Comparison of ENCODE assay signal across 8 mouse cellular contexts in the genomic region with DNA sequence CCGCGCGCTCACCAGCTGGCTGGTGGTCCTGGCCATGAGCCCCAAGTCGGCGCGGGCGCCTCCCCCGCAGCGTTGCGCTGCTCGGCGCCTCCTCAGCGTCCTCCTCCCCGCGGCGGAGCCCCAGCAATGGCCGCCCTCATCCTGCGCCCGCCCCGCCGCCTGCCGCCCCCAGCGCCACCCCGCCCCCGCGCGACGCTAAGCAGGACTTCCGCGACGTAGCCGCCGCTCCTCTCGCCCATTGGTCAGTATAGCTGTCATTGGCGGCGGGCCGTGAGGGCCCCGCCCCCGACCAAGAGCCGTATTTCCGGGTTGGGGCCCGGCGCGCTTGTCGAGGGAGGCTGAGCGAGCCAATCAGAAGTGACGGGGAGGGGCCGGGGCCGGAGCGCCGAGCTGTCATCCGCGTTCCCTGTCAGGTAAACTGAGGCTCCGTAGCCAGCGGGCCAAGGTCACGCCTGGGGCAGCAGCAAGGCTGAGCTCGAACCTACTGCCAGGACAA. TPM values are rescaled to one million over a fixed set of nuclear protein-coding genes. Genes with fewer than 3 reads are reported as not detected.
A peak's percentile ranks its signal among the peaks of the same experiment; 100 is the strongest.
DNase-seq lines count a peak whose midpoint lies in the region; ATAC-seq lines count a peak whose summit lies in the region.

No protein-coding gene starts in this region.

- peak overlapping the region; percentile 76 for H3K4me2 ChIP-seq in hindbrain, embryonic 11.5 days (replicated peaks; ENCODE audit: low read depth, low read length)

- peak; percentile 97 for ATAC-seq in frontal cortex, adult (ENCODE audit: low TSS enrichment)
- peak; percentile 99 for ATAC-seq in hindbrain, embryonic 11.5 days (ENCODE audit: low FRiP score)

- peak; percentile 98 for DNase-seq in MN1 (ENCODE audit: low spot score)
- DNase-seq in cerebellum, adult 9-10 months: peak; percentile 97
- DNase-seq in hindbrain, embryonic 11.5 days (ENCODE audit: low spot score): peak; percentile 97
- peak; percentile 97 to 98 for DNase-seq in layer of hippocampus, postnatal 10 days (ENCODE audit: low spot score in 2 of 2)
- DNase-seq in lung, postnatal 10 days: peak; percentile 98
- peak; percentile 97 for DNase-seq in ovary, postnatal 36 days (ENCODE audit: low spot score)
- DNase-seq in thymus, postnatal 25 days: peak; percentile 97

- no peaks in the 10 kb centered on the region; the same call in 1 of the 2 replicates for H3K4me1 ChIP-seq in hindbrain, embryonic 11.5 days (replicated peaks; ENCODE audit: control insufficient read depth, insufficient read depth, low read length)

- peak overlapping the region; percentile 82 for H3K9ac ChIP-seq in hindbrain, embryonic 11.5 days (ENCODE audit: low read depth, low read length)

- under 1% methylated on average over 39 of the region's 57 CpGs for WGBS in hindbrain, embryonic 11.5 days

- H3K4me3 ChIP-seq in hindbrain, embryonic 11.5 days (ENCODE audit: low read depth, low read length): peak overlapping the region; percentile 88

- peak overlapping the region; percentile 47 for H3K27ac ChIP-seq in hindbrain, embryonic 11.5 days (ENCODE audit: low read depth, low read length)

- no peaks in the 10 kb centered on the region for H3K36me3 ChIP-seq in hindbrain, embryonic 11.5 days (ENCODE audit: control insufficient read depth, insufficient read depth, low read length)

- no peaks in the 10 kb centered on the region for H3K27me3 ChIP-seq in hindbrain, embryonic 11.5 days (ENCODE audit: control insufficient read depth, insufficient read depth, low read length)

- H3K9me3 ChIP-seq in hindbrain, embryonic 11.5 days (ENCODE audit: control insufficient read depth, low read length): no peaks in the 10 kb centered on the region

RNA-seq across cellular contexts. Expression of gene Pdpk1, which starts 9.3 kb away (rescaled TPM):
- polyA plus RNA-seq in hindbrain, embryonic 11.5 days (2014; fragmentation: Nextera tagmentation; extraction: Ambion mirVana): 46.5 and 61.7 TPM in 2 replicates
- total RNA-seq in layer of hippocampus, postnatal 10 days (2021): 10 to 100 TPM; 78.4 to 90.2 TPM

RNA-seq across cellular contexts. Expression of gene Amdhd2, which starts 22.1 kb away (rescaled TPM):
- polyA plus RNA-seq in hindbrain, embryonic 11.5 days (2014; fragmentation: Nextera tagmentation; extraction: Ambion mirVana): 31.1 and 33.1 TPM in 2 replicates
- 10 to 100 TPM; 33.8 to 40.1 TPM for total RNA-seq in layer of hippocampus, postnatal 10 days (2021)

RNA-seq across cellular contexts. Expression of gene Atp6v0c, which starts 28.0 kb away (rescaled TPM):
- polyA plus RNA-seq in hindbrain, embryonic 11.5 days (2014; fragmentation: Nextera tagmentation; extraction: Ambion mirVana): 499 and 514 TPM in 2 replicates
- 1,000 to 10,000 TPM; 1,281 to 1,362 TPM for total RNA-seq in layer of hippocampus, postnatal 10 days (2021)

Comparison
In these comparisons a context has a peak if more than half of its experiments do, and no peak if none do; other contexts are left out.
1. Peak in every context shown above with its lines: DNase-seq, ATAC-seq, H3K4me3 ChIP-seq and H3K27ac ChIP-seq.